Mouse (Mus musculus) hindbrain, embryonic 12.5 days (tissue): ENCODE results near the gene Pgpep1l. TPM values are rescaled to one million over a fixed set of nuclear protein-coding genes. Genes with fewer than 3 reads are reported as not detected.

Experiments used
- ATAC-seq: fragments of 200-750 bp; cut with Nextera tagmentation; 2 replicates; pipeline ENCODE4 v1.8.0; 2017; ENCODE audit warnings: moderate TSS enrichment; ENCODE audit not compliant: low FRiP score
- H3K27ac ChIP-seq: fragments of 300-500 bp; sonication (generic); 2 replicates; pipeline ENCODE4 v1.5.1; 2016; ENCODE audit warnings: mild to moderate bottlenecking
- H3K27me3 ChIP-seq: fragments of 300-500 bp; sonication (generic); 2 replicates; pipeline ENCODE4 v1.6.1; 2016; ENCODE audit warnings: mild to moderate bottlenecking
- H3K36me3 ChIP-seq: fragments of 300-500 bp; sonication (generic); 2 replicates; pipeline ENCODE4 v1.6.1; 2016; ENCODE audit warnings: mild to moderate bottlenecking
- H3K4me1 ChIP-seq: fragments of 300-500 bp; sonication (generic); 2 replicates; pipeline ENCODE4 v1.6.1; 2016
- H3K4me2 ChIP-seq: fragments of 300-500 bp; sonication (generic); replicated peaks from 2 replicates; pipeline ENCODE4 v1.6.1; 2016; ENCODE audit warnings: mild to moderate bottlenecking
- H3K4me3 ChIP-seq: fragments of 300-500 bp; sonication (generic); 2 replicates; pipeline ENCODE4 v1.5.1; 2016; ENCODE audit warnings: mild to moderate bottlenecking
- H3K9ac ChIP-seq: fragments of 300-500 bp; sonication (generic); 2 replicates; pipeline ENCODE4 v1.6.1; 2016; ENCODE audit warnings: mild to moderate bottlenecking, moderate library complexity
- H3K9me3 ChIP-seq: fragments of 300-500 bp; sonication (generic); replicated peaks from 2 replicates; pipeline ENCODE4 v1.6.1; 2016; ENCODE audit warnings: mild to moderate bottlenecking
- WGBS: fragments of 180-500 bp; shearing (Covaris S2); methylation state at CpG from one replicate; pipeline ENCODE4 v1.1.7; 2016; 5-methylcytosine and 5-hydroxymethylcytosine counted together
- polyA plus RNA-seq: library from polyadenylated mRNA; unstranded; fragments of >200 nt; fragmentation: Nextera tagmentation; extraction: Ambion mirVana; gene quantifications from 2 replicates; pipeline ENCODE4 v1.2.1, GENCODE M21; 2016

Pgpep1l gene
- polyA plus RNA-seq, 1 experiment from 2014 or later = not detected

DNA sequence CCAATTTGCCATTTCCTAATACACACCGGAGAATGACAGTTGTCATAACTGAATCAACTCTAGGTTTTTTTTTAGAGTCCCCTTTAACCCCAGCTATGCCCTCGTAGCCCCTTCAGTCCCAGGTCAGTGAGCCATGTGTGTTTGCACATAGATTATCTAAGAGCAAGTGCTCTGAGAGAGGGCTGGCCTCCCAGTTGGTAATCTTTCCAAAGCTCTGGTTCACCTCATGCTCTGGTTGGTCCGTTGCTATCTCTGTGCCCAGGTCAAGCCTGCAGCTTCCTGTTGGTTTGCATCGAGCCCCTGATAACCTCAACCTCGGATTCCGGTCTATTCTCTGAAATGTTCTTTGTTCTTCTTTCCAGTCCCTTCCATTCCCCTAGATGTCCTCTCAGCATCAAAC, 74.8 kb downstream of the Pgpep1l start:
- H3K9ac ChIP-seq = no peak overlapping the region
- no peak overlapping the region for H3K27ac ChIP-seq
- no peaks in the 10 kb centered on the region for H3K4me1 ChIP-seq
- no peak overlapping the region for H3K4me3 ChIP-seq
- ATAC-seq = no peak
- 92% methylated on average over 6 of the region's 6 CpGs for WGBS
- peaks cover 80% of the 10 kb centered on the region for H3K36me3 ChIP-seq
- no peaks in the 10 kb centered on the region for H3K27me3 ChIP-seq
- H3K4me2 ChIP-seq = no peak overlapping the region
- H3K9me3 ChIP-seq = no peaks in the 10 kb centered on the region

Other genes with a start within 250 kb of the Pgpep1l start
- 0.34 and 0.42 TPM in 2 replicates for gene Fam169b, start 9.6 kb upstream of the Pgpep1l start, polyA plus RNA-seq